Mouse (Mus musculus): ENCODE measurements around the gene Add2.

Add2 gene

DNA sequence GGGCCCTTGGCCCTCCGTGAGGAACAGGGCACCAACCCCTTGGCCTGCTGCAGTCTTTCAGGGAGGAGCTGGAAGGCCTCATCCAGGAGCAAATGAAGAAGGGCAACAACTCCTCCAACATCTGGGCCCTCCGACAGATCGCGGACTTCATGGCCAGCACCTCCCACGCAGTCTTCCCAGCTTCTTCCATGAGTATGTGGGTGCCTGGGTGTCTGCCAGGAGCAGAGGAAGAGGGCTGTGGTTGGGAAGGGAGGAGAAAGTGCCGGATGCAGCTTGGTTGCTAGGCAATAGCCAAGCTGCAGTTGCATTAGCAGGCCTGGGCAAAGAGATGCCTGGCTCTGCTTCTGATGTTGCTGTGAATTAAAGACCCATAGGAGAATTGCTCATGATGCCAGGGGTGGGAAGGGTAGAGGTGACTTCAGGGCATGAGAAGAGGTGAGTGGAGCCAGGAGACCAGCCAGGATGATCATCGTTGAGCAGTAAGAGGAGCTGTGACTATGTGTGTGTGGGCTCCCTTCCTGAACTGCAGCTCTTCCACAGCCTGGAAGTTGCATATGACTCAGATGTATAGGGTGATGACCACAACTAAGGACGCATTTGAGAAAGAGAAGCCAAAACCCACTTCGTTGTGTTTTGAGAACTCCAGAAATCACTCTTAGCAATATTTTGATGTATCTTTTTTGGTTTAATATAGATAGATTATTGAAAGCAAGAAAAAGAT is 58.5 kb downstream of the Add2 start:
- no peak for DNase-seq

- no peak for DNase-seq
These were observed 59.3 kb downstream of the Add2 start for GRCm38 (mm10) chr6:86087813-86088212.

GRCm38 (mm10) chr6:86094202-86094838 is 65.8 kb downstream of the Add2 start:
- no peak for DNase-seq

- DNase-seq, result no peak
These were observed 67.0 kb downstream of the Add2 start for GRCm38 (mm10) chr6:86095518-86095917.

- DNase-seq, result no peak
These were observed 68.3 kb downstream of the Add2 start for GRCm38 (mm10) chr6:86096733-86097132.

GRCm38 (mm10) chr6:86097155-86097554 is 68.7 kb downstream of the Add2 start:
- DNase-seq, result no peak

DNA sequence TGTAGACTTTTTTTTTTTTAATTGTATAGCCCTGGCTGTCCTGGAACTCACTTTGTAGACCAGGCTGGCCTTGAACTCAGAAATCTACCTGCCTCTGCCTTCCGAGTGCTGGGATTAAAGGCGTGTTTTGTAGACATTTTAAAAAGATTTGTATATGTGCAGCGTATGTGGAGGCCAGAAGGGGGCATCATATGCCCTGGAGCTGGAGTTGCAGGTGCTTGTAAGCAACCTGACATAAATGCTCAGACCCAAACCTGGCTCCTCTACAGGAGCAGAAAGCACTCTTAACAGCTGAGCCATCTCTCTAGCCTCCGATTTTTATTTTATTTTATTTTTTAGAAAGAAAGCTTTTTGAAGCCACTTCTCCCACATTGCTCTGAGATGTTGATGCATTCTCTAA is 70.5 kb downstream of the Add2 start:
- DNase-seq, result no peak

DNA sequence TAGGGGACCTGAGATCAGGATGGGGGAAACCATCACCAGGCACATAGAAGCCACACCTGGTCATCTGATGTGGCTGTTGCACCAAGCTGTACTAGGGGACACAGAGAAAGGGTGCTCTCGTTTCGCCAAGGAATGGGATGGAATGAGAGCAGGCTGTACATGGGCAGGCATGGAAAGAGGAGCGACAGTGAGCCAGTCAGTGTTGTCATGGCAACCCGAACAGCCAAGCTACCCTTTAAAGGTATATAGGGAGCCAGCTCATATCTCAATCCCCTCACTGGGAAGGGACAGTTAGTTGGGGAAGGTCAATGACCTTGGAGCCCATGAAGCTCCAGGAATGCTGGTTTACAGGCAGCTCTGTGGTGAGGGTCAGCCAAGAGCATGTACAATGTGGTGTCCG is 73.0 kb downstream of the Add2 start:
- DNase-seq, result no peak

DNA sequence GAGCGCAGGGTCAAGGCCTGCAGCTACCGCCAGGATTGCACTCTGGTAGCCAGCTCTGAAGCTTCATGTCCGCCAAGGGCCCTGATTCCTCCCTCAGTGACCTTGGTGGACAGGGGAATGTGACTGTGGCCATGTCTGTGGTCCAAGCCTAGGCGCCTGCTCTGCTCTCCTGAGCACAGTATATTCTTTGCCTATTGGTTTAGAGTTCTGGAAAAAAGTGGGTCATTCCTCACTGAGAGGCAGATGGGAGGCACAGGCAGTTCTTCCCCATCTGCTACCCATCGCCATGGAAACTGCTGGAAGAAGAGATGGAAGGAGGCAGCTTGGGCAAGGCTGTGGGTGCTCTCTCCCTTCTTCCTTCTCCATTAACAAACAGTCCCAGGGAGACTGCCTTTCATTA is 74.4 kb downstream of the Add2 start:
- DNase-seq, result no peak

DNA sequence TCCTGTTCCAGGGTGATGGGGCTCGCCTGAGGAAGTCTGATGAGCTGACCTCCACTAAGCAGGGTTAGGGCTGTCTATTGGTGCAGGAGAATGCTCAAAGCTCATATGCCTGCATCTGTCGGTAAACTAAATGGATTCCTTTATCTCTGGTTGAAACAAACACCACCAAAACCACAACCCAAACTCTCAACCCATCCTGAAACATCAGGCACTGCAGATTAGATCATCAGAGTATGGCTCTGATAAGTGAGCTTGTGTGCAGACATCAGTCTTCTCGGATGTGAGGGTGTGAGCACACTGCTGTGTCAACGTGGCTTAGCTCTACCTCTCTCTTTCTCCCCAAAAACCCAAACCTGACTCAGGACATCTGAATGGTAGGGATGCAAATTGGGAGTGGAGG is 75.1 kb downstream of the Add2 start:
- no peak for DNase-seq

- DNase-seq, result no peak
These were observed 76.2 kb downstream of the Add2 start for GRCm38 (mm10) chr6:86104719-86105118.

DNA sequence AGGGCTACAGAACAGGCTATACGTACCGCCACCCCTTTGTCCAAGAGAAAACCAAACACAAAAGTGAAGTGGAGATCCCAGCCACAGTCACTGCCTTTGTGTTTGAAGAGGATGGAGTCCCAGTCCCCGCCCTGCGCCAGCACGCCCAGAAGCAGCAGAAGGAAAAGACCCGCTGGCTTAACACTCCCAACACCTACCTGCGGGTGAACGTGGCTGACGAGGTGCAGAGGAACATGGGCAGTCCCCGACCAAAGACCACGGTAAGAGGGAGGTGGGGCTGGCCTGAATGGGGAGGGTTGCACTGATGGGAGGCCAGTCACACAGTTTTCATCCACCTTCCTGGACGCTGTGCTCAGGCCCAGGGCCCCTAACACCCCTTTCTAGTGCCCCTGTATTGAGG is 77.6 kb downstream of the Add2 start:
- no peak for DNase-seq

DNA sequence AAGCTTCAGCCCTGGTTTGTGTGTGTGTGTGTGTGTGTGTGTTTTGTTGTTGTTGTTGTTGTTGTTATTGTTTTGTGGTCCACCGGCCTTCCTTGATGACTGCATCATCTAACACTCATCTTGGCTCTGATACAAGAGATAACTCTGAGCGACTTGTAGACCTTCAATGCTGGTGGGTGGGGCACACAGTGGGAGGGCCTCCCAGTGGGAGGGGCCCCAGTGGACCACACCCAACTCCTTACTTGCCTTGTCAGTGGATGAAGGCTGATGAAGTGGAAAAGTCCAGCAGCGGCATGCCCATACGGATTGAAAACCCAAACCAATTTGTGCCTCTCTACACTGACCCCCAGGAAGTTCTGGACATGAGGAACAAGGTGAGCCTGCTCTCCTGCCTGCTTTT is 78.6 kb downstream of the Add2 start:
- DNase-seq, result no peak

- no peak for DNase-seq
These were observed 87.4 kb downstream of the Add2 start for GRCm38 (mm10) chr6:86115843-86116242.

- DNase-seq, result no peak
These were observed 94.6 kb downstream of the Add2 start for GRCm38 (mm10) chr6:86123057-86123456.

GRCm38 (mm10) chr6:86125761-86126160 is 97.3 kb downstream of the Add2 start:
- no peak for DNase-seq

GRCm38 (mm10) chr6:86126953-86127581 is 98.6 kb downstream of the Add2 start:
- peak; percentile 76 for DNase-seq

GRCm38 (mm10) chr6:86128504-86128903 is 100.0 kb downstream of the Add2 start:
- peak; percentile 69 for DNase-seq

DNA sequence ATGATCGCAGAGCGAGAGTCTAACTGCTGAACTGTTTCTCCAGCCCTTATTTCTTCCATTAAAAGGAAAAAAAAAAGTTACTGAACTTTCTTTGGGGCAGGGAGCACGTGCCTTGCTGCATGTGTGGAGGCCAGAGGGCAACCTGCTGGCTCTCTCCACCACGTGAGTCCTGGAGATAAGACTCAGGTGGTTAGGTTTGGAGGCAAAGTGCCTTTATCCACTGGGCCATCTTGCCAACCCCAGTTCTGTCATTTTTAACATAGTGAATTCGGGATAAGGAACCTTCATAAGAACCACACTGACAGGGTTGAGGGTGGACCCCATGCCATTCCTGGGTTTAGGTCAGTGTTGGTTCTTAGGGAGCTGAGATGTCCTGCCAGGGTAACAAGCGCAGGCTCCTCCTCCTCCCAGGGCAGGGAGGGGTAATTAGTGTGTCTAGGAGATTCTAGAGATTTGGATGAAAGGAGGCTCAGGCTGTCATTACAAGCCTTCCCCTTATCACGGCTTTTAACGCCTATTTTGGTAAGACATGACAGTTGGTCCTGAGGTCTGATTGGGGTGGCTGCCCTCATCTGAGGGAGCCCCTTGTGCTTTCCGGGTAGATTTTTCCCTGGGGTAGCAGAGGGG is 101.5 kb downstream of the Add2 start:
- DNase-seq, result no peak

GRCm38 (mm10) chr6:86133882-86134281 is 105.4 kb downstream of the Add2 start:
- no peak for DNase-seq

DNA sequence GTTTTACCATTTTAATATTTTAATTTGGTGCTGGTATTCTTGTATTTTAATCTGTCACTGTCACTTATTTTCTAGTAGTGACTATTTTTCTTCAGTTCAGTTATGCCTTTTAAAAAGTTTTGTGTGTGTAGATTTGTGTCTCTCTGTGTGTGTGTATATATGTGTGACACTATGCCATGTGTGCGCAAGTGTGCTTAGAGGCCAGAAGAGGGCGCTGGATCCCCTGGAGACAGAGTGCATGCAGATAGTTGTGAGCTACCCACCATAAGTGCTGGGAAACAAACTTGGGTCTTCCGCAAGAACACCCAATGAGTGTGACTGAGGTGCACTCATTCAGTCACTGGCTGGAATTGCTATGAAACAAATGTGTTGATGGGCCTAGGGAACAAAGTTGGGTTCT is 107.7 kb downstream of the Add2 start:
- no peak for DNase-seq

- no peak for DNase-seq
These were observed 112.8 kb downstream of the Add2 start for GRCm38 (mm10) chr6:86141284-86141683.

DNA sequence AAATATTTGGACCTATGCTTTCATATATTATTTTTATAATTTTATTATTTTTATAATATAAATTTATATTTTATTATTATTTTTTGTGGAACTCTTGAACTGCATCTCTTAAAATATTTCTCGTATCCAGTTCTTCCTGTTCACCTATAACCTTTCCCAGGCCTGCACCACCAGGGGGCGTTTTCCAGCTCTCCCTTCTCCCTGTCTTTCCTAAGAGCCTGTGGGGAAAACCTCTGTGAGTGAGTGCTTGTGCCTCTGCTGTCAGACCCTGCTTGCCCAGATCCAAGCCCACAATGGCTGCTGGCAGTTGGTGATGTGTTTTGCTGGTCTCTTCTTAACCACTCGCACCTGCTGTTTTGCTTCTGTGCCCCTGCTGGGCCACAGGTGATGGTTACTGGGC is 113.3 kb downstream of the Add2 start:
- DNase-seq, result peak; percentile 82

DNA sequence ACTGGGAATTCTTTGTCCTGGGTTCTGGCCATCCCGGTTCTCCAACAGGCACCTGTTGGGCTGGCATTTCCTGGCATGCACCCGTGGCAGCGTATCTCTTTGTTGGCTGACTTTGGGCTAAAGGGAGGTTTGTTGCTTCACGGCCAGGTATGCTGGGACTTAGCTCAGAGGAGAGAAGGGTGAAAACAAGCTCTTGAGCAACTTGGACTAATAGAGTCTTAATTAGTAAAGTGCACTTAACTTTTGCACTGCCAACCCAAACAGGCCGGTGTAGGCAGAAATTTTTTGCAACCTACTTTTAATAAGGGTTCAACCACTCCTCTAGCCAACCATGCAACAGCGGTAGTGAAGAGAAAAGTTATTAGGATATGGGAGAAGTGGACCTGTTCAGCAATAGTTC is 116.5 kb downstream of the Add2 start:
- no peak for DNase-seq

All from thymus, postnatal 4 days (tissue).